Mouse (Mus musculus): Measurements from ENCODE around the gene Ttc9b. TPM values are rescaled to one million over a fixed set of nuclear protein-coding genes. Genes with fewer than 3 reads are reported as not detected.
"Not testable (repeated sequence)": the region's sequence is repeated elsewhere in the genome, so short reads cannot be mapped to it uniquely, and the experiment has no call there.

The Ttc9b gene
- 100 to 1,000 TPM; 106 to 114 TPM for total RNA-seq (2021)
- long read RNA-seq, transcript Ttc9b-201 (3 exons, 2,052 nt) = major isoform, 414 of 428 reads
- long read RNA-seq, partial matches to known transcripts = 4 of 428 reads
- long read RNA-seq, other reads (novel, unspliced or antisense) = 10 of 428 reads

GRCm38 (mm10) chr7:27653681-27654437, at the start of gene Ttc9b:
TSS of gene Ttc9b (plus strand) at chr7:27653915.
- peak; percentile 73 to 83 for DNase-seq (ENCODE audit: low spot score in 2 of 2)

GRCm38 (mm10) chr7:27604661-27605348, 48.9 kb upstream of the Ttc9b start:
- DNase-seq (ENCODE audit: low spot score in 2 of 2) = no peak

DNA sequence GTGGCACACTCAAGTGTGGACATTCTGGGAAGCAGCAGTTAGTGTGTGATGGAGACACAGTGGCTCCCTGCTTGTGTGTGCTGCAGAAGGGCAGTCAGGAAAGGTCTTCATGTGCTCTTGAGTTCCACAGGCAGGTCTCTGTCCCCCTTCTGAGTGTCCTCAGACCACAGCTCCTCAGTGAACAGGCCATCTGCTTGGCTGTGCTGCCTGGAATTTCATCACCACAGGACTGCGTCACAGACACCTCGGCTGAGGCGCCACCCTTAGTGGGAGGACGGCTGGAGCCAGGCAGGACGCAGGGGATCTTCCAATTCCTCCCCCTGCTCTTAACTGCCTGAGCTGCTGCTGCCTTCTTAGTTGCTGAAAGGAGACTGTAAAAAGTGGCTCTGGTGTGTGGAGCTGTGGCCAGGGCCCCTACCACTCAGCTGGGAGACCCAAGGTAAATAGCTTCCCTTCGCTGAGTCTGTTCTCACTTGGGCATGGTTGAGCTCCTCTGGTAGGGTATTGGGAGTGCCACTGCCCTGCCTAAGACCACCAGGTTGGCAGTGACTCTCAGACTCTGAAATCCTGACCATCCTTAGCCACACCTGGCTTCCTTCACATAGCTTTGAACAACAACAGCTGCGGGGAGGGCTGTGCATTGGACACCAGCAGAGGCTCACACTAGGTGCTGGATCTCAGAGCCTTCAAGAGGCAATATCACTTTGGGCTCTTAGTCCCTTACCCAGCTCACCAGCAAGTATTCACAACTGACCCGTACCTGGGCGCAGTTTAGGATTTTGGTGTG, 48.0 kb upstream of the Ttc9b start:
- peak in 1 of 2 experiments; percentile 54 for DNase-seq (ENCODE audit: low spot score in 2 of 2)

- no peak for DNase-seq (ENCODE audit: low spot score in 2 of 2)
Observed at GRCm38 (mm10) chr7:27606481-27607254, 47.0 kb upstream of the Ttc9b start.

- DNase-seq (ENCODE audit: low spot score in 2 of 2) = peak; percentile 65 to 77
Observed at GRCm38 (mm10) chr7:27607580-27607979, 46.1 kb upstream of the Ttc9b start.

GRCm38 (mm10) chr7:27608130-27608529, 45.6 kb upstream of the Ttc9b start:
- no peak for DNase-seq (ENCODE audit: low spot score in 2 of 2)

GRCm38 (mm10) chr7:27609285-27609684, 44.4 kb upstream of the Ttc9b start:
- DNase-seq (ENCODE audit: low spot score in 2 of 2) = no peak

DNA sequence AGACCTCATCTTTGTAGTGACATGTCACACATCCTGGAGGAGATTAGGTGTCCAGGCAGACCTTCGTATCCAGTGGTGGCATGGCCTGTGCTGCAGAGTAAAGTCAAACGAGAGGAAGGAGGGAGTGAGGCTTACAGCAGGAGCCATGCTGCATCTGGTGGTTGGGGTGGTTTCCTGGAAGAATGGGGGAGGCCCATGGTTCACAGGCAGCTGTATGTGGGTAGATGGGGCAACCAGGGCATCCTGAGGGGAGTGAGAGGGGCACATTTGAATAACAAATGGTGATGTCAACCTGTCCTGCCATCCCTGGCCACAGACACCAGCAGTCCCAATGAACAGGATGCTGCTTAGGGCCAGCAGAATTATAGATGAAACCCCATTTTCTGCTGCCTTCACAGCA, 44.0 kb upstream of the Ttc9b start:
- no peak for DNase-seq (ENCODE audit: low spot score in 2 of 2)

DNA sequence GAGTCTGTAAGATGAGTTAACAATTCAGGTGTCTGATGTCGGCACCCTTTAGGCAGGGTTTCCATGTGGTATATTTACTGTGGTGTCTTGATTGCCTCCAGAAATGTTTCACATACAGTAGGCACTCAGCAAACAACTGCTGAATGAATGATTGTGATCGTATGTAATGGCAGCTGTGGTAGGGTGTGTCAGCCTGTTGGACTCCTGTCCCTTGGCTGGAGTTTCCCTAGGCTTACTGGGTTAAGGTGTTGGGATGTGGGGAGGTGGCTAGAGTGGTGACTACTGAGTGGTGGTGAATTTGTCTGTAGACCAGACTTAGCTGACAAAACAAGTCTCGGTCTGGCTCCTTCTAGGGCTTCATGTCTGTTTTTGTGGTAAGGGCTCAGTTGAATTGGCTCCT, 43.3 kb upstream of the Ttc9b start:
- DNase-seq (ENCODE audit: low spot score in 2 of 2) = no peak

- DNase-seq (ENCODE audit: low spot score in 2 of 2) = no peak
Observed at GRCm38 (mm10) chr7:27610871-27611270, 42.8 kb upstream of the Ttc9b start.

GRCm38 (mm10) chr7:27612940-27613339, 40.8 kb upstream of the Ttc9b start:
- DNase-seq (ENCODE audit: low spot score in 2 of 2) = no peak

GRCm38 (mm10) chr7:27613751-27614499, 39.8 kb upstream of the Ttc9b start:
- DNase-seq (ENCODE audit: low spot score in 2 of 2) = peak; percentile 63 to 71

DNA sequence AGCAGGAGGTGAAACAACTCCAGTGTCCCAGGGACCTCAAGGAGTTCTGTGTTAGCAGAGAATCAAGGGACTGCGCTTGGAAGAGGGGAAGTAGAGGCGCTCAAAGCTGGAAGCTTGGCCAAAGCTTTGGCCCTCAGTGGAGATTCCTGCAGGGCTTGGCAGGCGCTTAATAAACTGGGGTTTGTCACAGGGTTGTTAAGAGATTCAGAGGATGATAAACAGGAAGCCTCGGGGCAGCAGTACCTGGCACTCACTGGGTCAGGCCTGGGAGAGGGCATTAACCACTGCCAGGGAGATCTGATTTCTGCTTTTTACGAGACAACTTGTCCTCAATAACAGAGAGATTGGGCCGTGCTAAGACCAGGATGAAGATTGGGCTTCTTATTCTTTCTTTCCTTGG, 32.7 kb upstream of the Ttc9b start:
- DNase-seq (ENCODE audit: low spot score in 2 of 2) = peak in 1 of 2 experiments; percentile 53

GRCm38 (mm10) chr7:27622234-27622633, 31.5 kb upstream of the Ttc9b start:
- DNase-seq (ENCODE audit: low spot score in 2 of 2) = no peak

GRCm38 (mm10) chr7:27624967-27625366, 28.7 kb upstream of the Ttc9b start:
- no peak for DNase-seq (ENCODE audit: low spot score in 2 of 2)

DNA sequence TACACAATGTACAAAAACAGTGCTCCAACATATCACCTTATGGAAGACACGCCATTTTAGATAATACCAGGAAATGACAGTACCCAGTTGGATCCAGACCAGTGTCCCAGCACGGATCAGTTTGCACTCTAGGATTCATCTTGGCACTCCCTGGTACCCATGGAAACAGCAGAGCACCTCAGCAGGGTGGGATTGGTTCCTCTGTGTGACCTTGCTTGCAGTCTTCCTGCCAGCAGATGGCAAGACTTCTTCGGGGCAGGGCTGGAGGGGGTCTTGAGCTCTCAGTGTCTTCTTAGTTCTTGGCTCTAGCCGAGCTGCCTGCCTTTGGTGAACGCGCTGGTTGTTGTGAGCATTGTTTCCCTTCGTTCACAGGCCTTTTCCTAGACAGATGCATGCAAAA, 26.0 kb upstream of the Ttc9b start:
- DNase-seq (ENCODE audit: low spot score in 2 of 2) = no peak

DNA sequence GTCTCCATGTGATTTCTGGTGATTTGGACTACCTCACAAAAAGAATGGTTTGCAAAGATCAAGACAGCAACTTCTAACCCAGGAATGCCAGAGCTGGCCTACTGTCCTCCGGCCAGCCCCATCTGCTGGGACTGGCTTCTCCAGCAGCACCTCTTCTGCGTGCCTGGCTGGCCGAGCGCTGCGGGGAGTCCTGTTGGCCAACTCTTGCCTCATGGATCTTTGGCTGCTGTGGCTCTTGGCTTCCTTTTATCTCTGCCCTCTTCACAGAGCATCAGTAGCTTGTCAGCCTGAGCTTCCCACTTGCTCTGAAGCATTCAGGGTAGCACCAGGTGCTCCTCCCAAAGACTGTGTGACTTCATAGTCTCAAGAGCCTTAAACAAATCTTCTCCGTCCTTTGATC, 25.5 kb upstream of the Ttc9b start:
- no peak for DNase-seq (ENCODE audit: low spot score in 2 of 2)

DNA sequence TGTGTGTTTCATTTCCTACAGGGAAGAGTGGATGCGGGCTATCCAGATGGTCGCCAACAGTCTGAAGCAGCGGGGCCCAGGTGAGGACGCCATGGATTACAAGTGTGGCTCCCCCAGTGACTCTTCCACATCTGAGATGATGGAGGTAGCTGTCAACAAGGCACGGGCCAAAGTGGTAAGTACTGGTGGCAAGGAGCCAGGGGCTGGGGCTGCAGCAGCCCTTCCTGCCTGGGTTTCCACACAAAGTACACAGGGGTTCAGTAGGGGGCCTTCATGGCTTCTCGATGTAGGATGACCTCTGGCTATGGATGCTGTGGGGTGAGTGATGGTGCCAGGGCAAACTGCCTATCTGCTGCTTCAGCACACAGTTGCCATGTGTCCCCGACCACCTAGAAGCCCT, 24.9 kb upstream of the Ttc9b start:
- not testable (repeated sequence) for DNase-seq (ENCODE audit: low spot score in 2 of 2)

- DNase-seq (ENCODE audit: low spot score in 2 of 2) = no peak
Observed at GRCm38 (mm10) chr7:27631439-27631838, 22.3 kb upstream of the Ttc9b start.

GRCm38 (mm10) chr7:27633166-27633565, 20.5 kb upstream of the Ttc9b start:
- DNase-seq (ENCODE audit: low spot score in 2 of 2) = no peak

Measured in layer of hippocampus, postnatal 10 days (tissue).